Mouse (Mus musculus) kidney, embryonic 16.5 days (tissue): ENCODE measurements at regions not wholly inside any gene's neighbourhood (a gene's known extent, or its start where the extent isn't known, plus 50 kb on each side); places are given as distances from the start of the nearest gene placed in this dataset.
A peak's percentile ranks its signal among the peaks of the same experiment; 100 is the strongest.

ENCODE experiments used
- ATAC-seq: fragments of 200-750 bp; cut with Nextera tagmentation; 2 replicates; pipeline ENCODE4 v1.8.0; 2017; ENCODE audit warnings: moderate TSS enrichment; ENCODE audit not compliant: low FRiP score, low TSS enrichment
- H3K27ac ChIP-seq: fragments of 300-500 bp; sonication (generic); 2 replicates; pipeline ENCODE4 v1.5.1; 2014; ENCODE audit warnings: low read length
- H3K27me3 ChIP-seq: fragments of 300-500 bp; sonication (generic); 2 replicates; pipeline ENCODE4 v1.6.1; 2014; ENCODE audit warnings: low read length, control low read depth, mixed read lengths; ENCODE audit not compliant: insufficient read depth
- H3K36me3 ChIP-seq: fragments of 300-500 bp; sonication (generic); 2 replicates; pipeline ENCODE4 v1.6.1; 2014; ENCODE audit warnings: low read length, control low read depth, mixed read lengths; ENCODE audit not compliant: insufficient read depth
- H3K4me1 ChIP-seq: fragments of 300-500 bp; sonication (generic); 2 replicates; pipeline ENCODE4 v1.6.1; 2014; ENCODE audit warnings: low read length, control low read depth, mixed read lengths; ENCODE audit not compliant: insufficient read depth
- H3K4me2 ChIP-seq: fragments of 300-500 bp; sonication (generic); replicated peaks from 2 replicates; pipeline ENCODE4 v1.6.1; 2014; ENCODE audit warnings: low read depth, low read length
- H3K4me3 ChIP-seq: fragments of 300-500 bp; sonication (generic); 2 replicates; pipeline ENCODE4 v1.5.1; 2014; ENCODE audit warnings: mild to moderate bottlenecking, low read length
- H3K9ac ChIP-seq: fragments of 300-500 bp; sonication (generic); replicated peaks from 2 replicates; pipeline ENCODE4 v1.6.1; 2014; ENCODE audit warnings: low read length
- H3K9me3 ChIP-seq: fragments of 300-500 bp; sonication (generic); 2 replicates; pipeline ENCODE4 v1.6.1; 2016; ENCODE audit warnings: low read length, control low read depth
- WGBS: fragments of 180-500 bp; shearing (Covaris S2); extraction: QIAGEN DNeasy Blood & Tissue Kit; methylation state at CpG from one replicate; pipeline ENCODE4 v1.1.7; 2014; 5-methylcytosine and 5-hydroxymethylcytosine counted together

- H3K4me2 ChIP-seq: no peak overlapping the region
- H3K4me3 ChIP-seq: no peak overlapping the region
- H3K9me3 ChIP-seq: peaks cover 7% of the 10 kb centered on the region; the same call in 1 of the 2 replicates
- WGBS: 70% methylated on average over 11 of the region's 11 CpGs
- no peak overlapping the region for H3K9ac ChIP-seq
- no peak for ATAC-seq
- H3K4me1 ChIP-seq: no peaks in the 10 kb centered on the region; the same call in 1 of the 2 replicates
- H3K27ac ChIP-seq: no peak overlapping the region
- no peaks in the 10 kb centered on the region for H3K36me3 ChIP-seq
- no peaks in the 10 kb centered on the region for H3K27me3 ChIP-seq
Observed at GRCm38 (mm10) chr9:98717701-98718270, 116.3 kb upstream of the Mrps22 start.

- 0 out of 2 replicates have a peak, but pooled peaks have one; percentile 27 for ATAC-seq
Observed at GRCm38 (mm10) chr9:98714661-98715060, 113.2 kb upstream of the Mrps22 start.

GRCm38 (mm10) chr9:98712826-98713225 lies 111.4 kb upstream of the Mrps22 start:
- Histone ChIP-seq H3K27ac (no peak overlapping the region), H3K36me3 (no peaks in the 10 kb centered on the region), H3K4me3 (no peak overlapping the region), H3K9me3 (no peaks in the 10 kb centered on the region), H3K4me2 (no peak overlapping the region), H3K4me1 (peaks cover 3% of the 10 kb centered on the region; the same call in 1 of the 2 replicates), H3K9ac (no peak overlapping the region), H3K27me3 (no peaks in the 10 kb centered on the region; the same call in 1 of the 2 replicates)
- ATAC-seq: no peak
- 84% methylated on average over 7 of the region's 7 CpGs for WGBS

More at GRCm38 (mm10) chr9:98714661-98715060, 113.2 kb upstream of the Mrps22 start:
- Histone ChIP-seq H3K9ac (no peak overlapping the region), H3K27ac (no peak overlapping the region), H3K9me3 (peaks cover 3% of the 10 kb centered on the region; the same call in 1 of the 2 replicates), H3K36me3 (no peaks in the 10 kb centered on the region), H3K27me3 (no peaks in the 10 kb centered on the region), H3K4me2 (no peak overlapping the region), H3K4me3 (no peak overlapping the region), H3K4me1 (peaks cover 3% of the 10 kb centered on the region; the same call in 1 of the 2 replicates)
- 70% methylated on average over 9 of the region's 9 CpGs for WGBS

- Histone ChIP-seq H3K9me3 (no peaks in the 10 kb centered on the region), H3K9ac (no peak overlapping the region), H3K4me2 (no peak overlapping the region), H3K4me3 (no peak overlapping the region), H3K36me3 (no peaks in the 10 kb centered on the region), H3K27me3 (no peaks in the 10 kb centered on the region; the same call in 1 of the 2 replicates), H3K27ac (no peak overlapping the region), H3K4me1 (peaks cover 3% of the 10 kb centered on the region; the same call in 1 of the 2 replicates)
- 57% methylated on average over 8 of the region's 8 CpGs for WGBS
- no peak for ATAC-seq
Observed at GRCm38 (mm10) chr9:98712023-98712563, 110.6 kb upstream of the Mrps22 start.

- Histone ChIP-seq H3K4me1 (peaks cover 3% of the 10 kb centered on the region; the same call in 1 of the 2 replicates), H3K4me3 (no peak overlapping the region), H3K36me3 (no peaks in the 10 kb centered on the region), H3K27ac (no peak overlapping the region), H3K9me3 (no peaks in the 10 kb centered on the region), H3K4me2 (no peak overlapping the region), H3K9ac (no peak overlapping the region), H3K27me3 (no peaks in the 10 kb centered on the region; the same call in 1 of the 2 replicates)
- ATAC-seq: no peak
- 56% methylated on average over 9 of the region's 9 CpGs for WGBS
Observed at GRCm38 (mm10) chr9:98710155-98710710, 108.8 kb upstream of the Mrps22 start.

GRCm38 (mm10) chr9:98708001-98708680 lies 106.7 kb upstream of the Mrps22 start:
- Histone ChIP-seq H3K36me3 (no peaks in the 10 kb centered on the region), H3K4me3 (no peak overlapping the region), H3K4me2 (no peak overlapping the region), H3K27ac (no peak overlapping the region), H3K9me3 (no peaks in the 10 kb centered on the region), H3K9ac (no peak overlapping the region), H3K4me1 (peaks cover 5% of the 10 kb centered on the region; the same call in 1 of the 2 replicates), H3K27me3 (no peaks in the 10 kb centered on the region; the same call in 1 of the 2 replicates)
- WGBS: 71% methylated on average over 18 of the region's 18 CpGs
- no peak for ATAC-seq

GRCm38 (mm10) chr9:98707491-98707890 lies 106.0 kb upstream of the Mrps22 start:
- no peak overlapping the region for H3K27ac ChIP-seq
- H3K4me3 ChIP-seq: no peak overlapping the region

GRCm38 (mm10) chr9:98704131-98704530 lies 102.7 kb upstream of the Mrps22 start:
- H3K27ac ChIP-seq: no peak overlapping the region
- H3K4me1 ChIP-seq: 0 out of 2 replicates have a peak, but pooled peaks cover 3% of the 10 kb centered on the region
- no peak overlapping the region for H3K4me3 ChIP-seq
- H3K9ac ChIP-seq: no peak overlapping the region
- no peaks in the 10 kb centered on the region for H3K9me3 ChIP-seq
- 19% methylated on average over 5 of the region's 5 CpGs for WGBS
- H3K36me3 ChIP-seq: no peaks in the 10 kb centered on the region
- no peak for ATAC-seq
- no peak overlapping the region for H3K4me2 ChIP-seq
- H3K27me3 ChIP-seq: no peaks in the 10 kb centered on the region; the same call in 1 of the 2 replicates

More at GRCm38 (mm10) chr9:98707491-98707890, 106.0 kb upstream of the Mrps22 start:
- Histone ChIP-seq H3K4me1 (peaks cover 5% of the 10 kb centered on the region; the same call in 1 of the 2 replicates), H3K4me2 (no peak overlapping the region), H3K9me3 (no peaks in the 10 kb centered on the region), H3K9ac (no peak overlapping the region), H3K36me3 (no peaks in the 10 kb centered on the region), H3K27me3 (no peaks in the 10 kb centered on the region; the same call in 1 of the 2 replicates)
- ATAC-seq: no peak
- 89% methylated on average over 6 of the region's 6 CpGs for WGBS

- Histone ChIP-seq H3K27me3 (no peaks in the 10 kb centered on the region; the same call in 1 of the 2 replicates), H3K4me1 (0 out of 2 replicates have a peak, but pooled peaks cover 3% of the 10 kb centered on the region), H3K4me3 (no peak overlapping the region), H3K4me2 (no peak overlapping the region), H3K27ac (no peak overlapping the region), H3K9ac (no peak overlapping the region), H3K9me3 (no peaks in the 10 kb centered on the region), H3K36me3 (no peaks in the 10 kb centered on the region)
- WGBS: 69% methylated on average over 9 of the region's 9 CpGs
- ATAC-seq: no peak
Observed at GRCm38 (mm10) chr9:98703331-98703730, 101.9 kb upstream of the Mrps22 start.
